Mouse (Mus musculus): ENCODE data around the gene March9.

DNA sequence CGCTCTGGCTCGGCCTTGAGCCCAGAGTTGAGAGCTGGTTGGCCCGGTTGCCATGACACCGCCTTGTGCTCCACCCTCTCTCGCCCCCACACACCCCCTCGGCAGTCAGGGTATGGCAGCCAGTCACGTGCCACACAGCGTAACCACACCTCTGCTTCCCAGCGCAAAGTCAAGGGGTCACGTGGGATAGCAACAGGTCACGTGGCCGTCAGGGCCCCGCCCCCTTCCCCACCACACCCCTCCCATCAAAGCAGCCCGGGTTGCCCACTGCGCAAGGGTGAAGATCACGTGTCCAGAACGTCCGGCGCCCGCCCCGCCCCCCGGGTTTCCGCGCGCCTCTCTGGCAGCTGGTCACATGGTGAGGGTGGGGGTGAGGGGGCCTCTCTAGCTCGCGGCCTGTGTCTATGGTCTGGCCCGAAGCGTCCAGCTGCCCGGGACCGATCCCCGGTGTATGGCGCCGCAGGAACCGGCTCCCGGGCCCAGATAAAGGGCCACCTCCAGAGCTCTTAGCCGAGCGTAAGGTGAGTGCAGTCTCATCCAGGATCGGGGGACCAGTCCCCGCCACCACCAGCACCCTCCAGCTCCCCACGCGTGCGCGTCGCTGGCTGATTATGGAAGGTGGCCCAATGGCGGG lies 3.4 kb upstream of the March9 start, which contains the start of gene Cdk4:
- TF ChIP-seq POLR2A (IDR thresholded peaks at IDR 0.05; ENCODE audit: extremely low read depth, insufficient read depth, low read length) (peak; percentile 67; the same call in 1 of the 2 replicates), CTCF (IDR thresholded peaks at IDR 0.05; ENCODE audit: low read depth, low read length) (no peak)

All from liver, adult 2 months (tissue).